Mouse (Mus musculus) intestine, postnatal 0 days (tissue): Measurements from ENCODE around the gene Plcg2. TPM values are rescaled to one million over a fixed set of nuclear protein-coding genes. Genes with fewer than 3 reads are reported as not detected.

Experiments used
- ATAC-seq: fragments of 200-750 bp; cut with Nextera tagmentation; 2 replicates; pipeline ENCODE4 v1.8.0; 2017; ENCODE audit warnings: mild to moderate bottlenecking, moderate TSS enrichment, moderate library complexity
- H3K27ac ChIP-seq: fragments of 300-500 bp; sonication (generic); 2 replicates; pipeline ENCODE4 v1.5.1; 2014; ENCODE audit warnings: mild to moderate bottlenecking, low read depth, low read length, moderate library complexity
- H3K27me3 ChIP-seq: fragments of 300-500 bp; sonication (generic); replicated peaks from 2 replicates; pipeline ENCODE4 v1.6.1; 2014; ENCODE audit warnings: low read length, mixed read lengths; ENCODE audit not compliant: control insufficient read depth, insufficient read depth
- H3K36me3 ChIP-seq: fragments of 300-500 bp; sonication (generic); 2 replicates; pipeline ENCODE4 v1.6.1; 2014; ENCODE audit warnings: mild to moderate bottlenecking, moderate library complexity; ENCODE audit not compliant: control insufficient read depth, insufficient read depth
- H3K4me1 ChIP-seq: fragments of 300-500 bp; sonication (generic); replicated peaks from 2 replicates; pipeline ENCODE4 v1.6.1; 2014; ENCODE audit warnings: antibody characterized with exemption, low read length, mixed read lengths; ENCODE audit not compliant: control insufficient read depth, insufficient read depth
- H3K4me2 ChIP-seq: fragments of 300-500 bp; sonication (generic); replicated peaks from 2 replicates; pipeline ENCODE4 v1.6.1; 2014; ENCODE audit warnings: low read depth, mild to moderate bottlenecking, moderate library complexity
- H3K4me3 ChIP-seq: fragments of 300-500 bp; sonication (generic); 2 replicates; pipeline ENCODE4 v1.5.1; 2014; ENCODE audit warnings: low read depth, low read length
- H3K9ac ChIP-seq: fragments of 300-500 bp; sonication (generic); 2 replicates; pipeline ENCODE4 v1.6.1; 2014; ENCODE audit warnings: mild to moderate bottlenecking, low read depth, low read length
- H3K9me3 ChIP-seq: fragments of 300-500 bp; sonication (generic); 2 replicates; pipeline ENCODE4 v1.6.1; 2016; ENCODE audit warnings: mixed run types; ENCODE audit not compliant: control insufficient read depth
- CTCF ChIP-seq: sonication (generic); IDR thresholded peaks from 2 replicates; pipeline ENCODE4 v1.5.1; 2016; ENCODE audit warnings: low read depth, mild to moderate bottlenecking, control low read depth, antibody characterized with exemption, moderate library complexity
- WGBS: fragments of 180-500 bp; shearing (Covaris S2); extraction: QIAGEN DNeasy Blood & Tissue Kit; methylation state at CpG from one replicate; pipeline ENCODE4 v1.1.7; 2014; 5-methylcytosine and 5-hydroxymethylcytosine counted together
- polyA plus RNA-seq: library from polyadenylated mRNA; unstranded; fragments of >200 nt; fragmentation: Nextera tagmentation; extraction: Ambion mirVana; gene quantifications from 2 replicates; pipeline ENCODE4 v1.2.1, GENCODE M21; 2015

The Plcg2 gene
- polyA plus RNA-seq, 1 experiment from 2014 or later = 1.5 TPM

- no peak for TF ChIP-seq CTCF
- H3K4me1 ChIP-seq = no peaks in the 10 kb centered on the region
- no peak overlapping the region for H3K4me3 ChIP-seq
- H3K9ac ChIP-seq = no peak overlapping the region
- H3K27me3 ChIP-seq = no peaks in the 10 kb centered on the region
- H3K27ac ChIP-seq = no peak overlapping the region
- H3K9me3 ChIP-seq = no peaks in the 10 kb centered on the region
- H3K4me2 ChIP-seq = no peak overlapping the region
- ATAC-seq = no peak
- WGBS = 67% methylated on average over 6 of the region's 6 CpGs
- H3K36me3 ChIP-seq = no peaks in the 10 kb centered on the region
Measured at GRCm38 (mm10) chr8:117577059-117577458, 79.0 kb downstream of the Plcg2 start.

GRCm38 (mm10) chr8:117577883-117578282 lies 79.8 kb downstream of the Plcg2 start:
- WGBS = 52% methylated on average over 10 of the region's 10 CpGs

GRCm38 (mm10) chr8:117578856-117579255 lies 80.8 kb downstream of the Plcg2 start:
- 89% methylated on average over 6 of the region's 6 CpGs for WGBS
- H3K36me3 ChIP-seq = no peaks in the 10 kb centered on the region
- H3K27ac ChIP-seq = no peak overlapping the region
- no peak overlapping the region for H3K9ac ChIP-seq
- ATAC-seq = no peak
- H3K4me2 ChIP-seq = no peak overlapping the region
- no peaks in the 10 kb centered on the region for H3K27me3 ChIP-seq
- no peak overlapping the region for H3K4me3 ChIP-seq
- no peaks in the 10 kb centered on the region for H3K4me1 ChIP-seq
- no peaks in the 10 kb centered on the region for H3K9me3 ChIP-seq
- TF ChIP-seq CTCF = no peak

More at GRCm38 (mm10) chr8:117577883-117578282, 79.8 kb downstream of the Plcg2 start:
- Histone ChIP-seq H3K36me3 (no peaks in the 10 kb centered on the region), H3K4me3 (no peak overlapping the region), H3K27me3 (no peaks in the 10 kb centered on the region), H3K4me2 (no peak overlapping the region), H3K9me3 (no peaks in the 10 kb centered on the region), H3K27ac (no peak overlapping the region), H3K9ac (no peak overlapping the region), H3K4me1 (no peaks in the 10 kb centered on the region)
- no peak for ATAC-seq
- peak; percentile 62 for TF ChIP-seq CTCF

GRCm38 (mm10) chr8:117593862-117594261 lies 95.8 kb downstream of the Plcg2 start:
- no peak overlapping the region for H3K9ac ChIP-seq
- H3K36me3 ChIP-seq = no peaks in the 10 kb centered on the region
- no peak for ATAC-seq
- H3K4me2 ChIP-seq = no peak overlapping the region
- no peak overlapping the region for H3K4me3 ChIP-seq
- TF ChIP-seq CTCF = no peak
- H3K9me3 ChIP-seq = no peaks in the 10 kb centered on the region
- H3K27ac ChIP-seq = no peak overlapping the region
- 80% methylated on average over 5 of the region's 5 CpGs for WGBS
- no peaks in the 10 kb centered on the region for H3K4me1 ChIP-seq
- no peaks in the 10 kb centered on the region for H3K27me3 ChIP-seq

- WGBS = 56% methylated on average over 2 of the region's 2 CpGs
- H3K9me3 ChIP-seq = no peaks in the 10 kb centered on the region
- H3K4me1 ChIP-seq = no peaks in the 10 kb centered on the region
- no peak overlapping the region for H3K9ac ChIP-seq
- no peak overlapping the region for H3K4me2 ChIP-seq
- no peak for ATAC-seq
- H3K36me3 ChIP-seq = no peaks in the 10 kb centered on the region
- no peaks in the 10 kb centered on the region for H3K27me3 ChIP-seq
- no peak overlapping the region for H3K27ac ChIP-seq
- H3K4me3 ChIP-seq = no peak overlapping the region
- TF ChIP-seq CTCF = no peak
Measured at GRCm38 (mm10) chr8:117595001-117595400, 96.9 kb downstream of the Plcg2 start.

- WGBS = 79% methylated on average over 5 of the region's 5 CpGs
- no peak overlapping the region for H3K4me2 ChIP-seq
- no peak overlapping the region for H3K4me3 ChIP-seq
- TF ChIP-seq CTCF = no peak
- no peaks in the 10 kb centered on the region for H3K9me3 ChIP-seq
- no peaks in the 10 kb centered on the region for H3K36me3 ChIP-seq
- no peaks in the 10 kb centered on the region for H3K27me3 ChIP-seq
- no peak overlapping the region for H3K9ac ChIP-seq
- no peak for ATAC-seq
- no peaks in the 10 kb centered on the region for H3K4me1 ChIP-seq
- H3K27ac ChIP-seq = no peak overlapping the region
Measured at GRCm38 (mm10) chr8:117596777-117597176, 98.7 kb downstream of the Plcg2 start.

GRCm38 (mm10) chr8:117600839-117601238 lies 102.7 kb downstream of the Plcg2 start:
- Histone ChIP-seq H3K4me3 (no peak overlapping the region), H3K9me3 (no peaks in the 10 kb centered on the region), H3K9ac (no peak overlapping the region), H3K36me3 (no peaks in the 10 kb centered on the region), H3K4me2 (no peak overlapping the region), H3K4me1 (no peaks in the 10 kb centered on the region), H3K27me3 (no peaks in the 10 kb centered on the region), H3K27ac (no peak overlapping the region)
- ATAC-seq = no peak
- TF ChIP-seq CTCF = peak; percentile 75
- 73% methylated on average over 13 of the region's 13 CpGs for WGBS
